Mouse (Mus musculus) R1 (cell line): ENCODE data around the gene Slc39a13.
A peak's percentile ranks its signal among the peaks of the same experiment; 100 is the strongest.
"Not testable (repeated sequence)": the region's sequence is repeated elsewhere in the genome, so short reads cannot be mapped to it uniquely, and the experiment has no call there.

Experiments
- DNase-seq: peaks from one replicate; pipeline ENCODE4 v3.0.0-alpha.2; 2018; ENCODE audit warnings: low read depth, low spot score

Gene Slc39a13

DNA sequence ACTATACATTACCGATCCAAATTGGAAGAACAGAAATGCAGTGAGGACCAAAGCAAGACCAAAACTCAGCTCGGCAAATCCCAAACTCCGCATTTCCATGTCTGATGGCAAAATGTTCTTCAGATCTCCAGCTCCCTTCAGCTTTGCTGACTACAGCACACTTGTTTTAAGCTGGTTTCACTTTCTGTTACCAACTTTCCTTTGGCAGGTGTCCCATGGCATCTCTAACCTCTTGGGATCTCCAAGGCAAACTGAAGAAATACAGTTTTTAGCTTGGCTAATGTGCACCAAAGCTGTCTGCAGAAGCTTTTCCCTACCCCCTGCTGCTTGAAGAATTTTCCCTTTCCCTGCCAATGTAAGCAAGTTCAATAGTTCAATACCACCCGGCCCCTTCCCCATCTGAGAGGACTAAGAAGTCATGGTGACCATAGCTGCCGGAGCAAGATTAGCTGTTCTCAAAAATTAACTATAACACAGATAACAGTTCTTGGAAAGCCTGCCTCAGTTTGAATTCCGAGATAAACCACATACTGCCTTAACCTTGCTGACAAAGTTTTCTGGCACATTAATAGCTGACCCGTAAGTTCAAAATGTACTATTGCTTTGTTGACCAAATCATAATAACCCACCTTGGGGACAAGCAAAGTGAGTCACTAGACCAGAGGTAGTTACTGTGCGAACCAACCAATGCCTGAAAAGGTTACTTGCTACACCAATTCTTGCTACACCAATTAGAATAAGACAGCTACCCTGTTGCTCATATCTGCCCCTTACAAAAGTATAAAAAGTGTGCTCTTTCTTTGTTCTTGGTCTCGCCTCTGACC, 42.6 kb downstream of the Slc39a13 start:
- no peak for DNase-seq

DNA sequence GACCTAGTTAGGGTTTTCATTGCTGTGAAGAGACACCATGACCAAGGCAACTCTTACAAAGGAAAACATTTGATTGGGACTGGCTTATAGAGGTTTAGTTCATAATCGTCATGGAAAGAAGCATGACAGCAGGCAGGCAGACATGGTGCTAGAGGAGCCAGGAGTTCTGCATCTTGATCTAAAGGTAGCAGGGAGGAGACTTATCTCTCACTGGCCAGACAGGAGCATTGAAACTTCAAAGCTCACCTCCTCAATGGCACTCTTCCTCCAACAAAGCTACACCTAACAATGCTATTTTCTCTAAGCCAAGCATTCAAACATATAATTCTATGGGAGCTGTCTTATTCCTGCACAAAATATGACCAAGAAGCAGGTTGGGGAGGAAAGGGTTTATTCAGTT, 43.7 kb downstream of the Slc39a13 start:
- no peak for DNase-seq

DNA sequence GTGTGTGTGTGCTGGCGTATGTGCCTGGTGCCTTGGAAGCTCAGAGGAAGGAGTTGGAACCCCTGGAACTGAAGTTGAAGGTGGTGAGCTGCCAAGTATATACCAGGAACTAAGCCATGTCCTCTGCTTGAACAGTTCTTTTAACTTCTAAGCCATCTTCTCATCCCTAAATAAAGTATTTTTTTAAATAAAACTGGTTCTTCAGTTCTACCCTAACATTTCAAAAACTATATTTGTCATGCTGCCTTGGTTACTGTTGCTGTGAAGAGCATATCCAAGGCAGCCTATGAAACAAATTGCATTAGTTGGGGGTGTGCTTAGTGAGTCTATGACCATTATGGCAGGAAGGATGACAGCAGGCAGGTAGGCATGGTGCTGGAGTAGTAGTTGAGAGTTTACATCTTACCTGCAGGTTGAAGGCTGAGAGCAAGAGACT, 45.1 kb downstream of the Slc39a13 start:
- no peak for DNase-seq

DNA sequence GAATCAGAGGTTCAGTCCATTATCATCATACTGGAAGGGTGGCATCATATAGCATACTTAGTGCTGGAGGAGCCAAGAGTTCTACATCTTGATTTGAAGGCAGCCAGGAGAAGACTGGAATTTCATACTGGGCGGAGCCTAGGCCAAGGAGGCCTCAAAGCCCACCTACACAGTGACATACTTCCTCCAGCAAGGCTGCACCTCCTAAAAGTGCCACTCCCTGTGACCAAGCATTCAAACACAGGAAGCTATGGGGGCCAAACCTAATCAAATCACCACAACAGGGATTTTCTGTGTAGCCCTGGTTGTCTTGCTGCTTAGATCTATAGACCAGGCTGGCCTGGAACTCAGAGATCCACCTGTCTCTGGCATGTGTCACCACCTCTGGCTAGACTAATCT, 46.3 kb downstream of the Slc39a13 start:
- peak; percentile 84 for DNase-seq

DNA sequence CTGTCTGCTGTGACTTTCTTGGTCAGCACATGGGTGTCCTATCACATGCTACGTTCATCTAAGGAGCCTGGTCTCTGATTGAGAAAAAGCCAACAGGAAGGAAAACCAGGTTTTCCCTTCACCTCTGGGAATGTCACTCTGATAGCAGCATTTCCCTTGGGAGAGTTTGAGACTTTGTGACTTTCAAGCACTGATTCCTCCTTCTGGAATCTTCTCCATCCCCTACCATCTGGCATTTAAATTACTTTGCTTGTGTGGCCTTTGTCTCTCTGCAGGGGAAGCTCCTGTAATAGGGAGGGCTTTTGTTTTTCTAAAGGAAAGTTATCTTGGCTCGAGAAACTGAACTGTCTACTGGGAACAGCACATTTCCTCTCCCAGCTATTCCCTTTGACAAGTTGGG, 47.1 kb downstream of the Slc39a13 start:
- peak; percentile 74 for DNase-seq

DNA sequence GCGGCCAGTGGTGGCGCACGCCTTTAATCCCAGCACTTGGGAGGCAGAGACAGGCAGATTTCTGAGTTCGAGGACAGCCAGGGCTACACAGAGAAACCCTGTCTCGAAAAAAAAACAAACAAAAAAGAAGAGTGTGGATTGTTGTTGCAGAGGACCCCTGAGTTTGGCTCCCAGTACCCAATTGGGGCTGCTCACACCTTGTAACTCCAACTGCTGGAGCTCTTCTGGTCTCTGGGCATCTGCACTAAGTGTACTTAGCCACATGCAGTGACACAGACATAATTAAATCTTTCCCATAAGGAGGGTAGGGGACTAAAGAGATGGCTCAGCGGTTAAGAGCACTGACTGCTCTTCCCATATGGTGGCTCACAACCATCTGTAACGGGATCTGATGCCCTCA, 48.0 kb downstream of the Slc39a13 start:
- DNase-seq: not testable (repeated sequence)

DNA sequence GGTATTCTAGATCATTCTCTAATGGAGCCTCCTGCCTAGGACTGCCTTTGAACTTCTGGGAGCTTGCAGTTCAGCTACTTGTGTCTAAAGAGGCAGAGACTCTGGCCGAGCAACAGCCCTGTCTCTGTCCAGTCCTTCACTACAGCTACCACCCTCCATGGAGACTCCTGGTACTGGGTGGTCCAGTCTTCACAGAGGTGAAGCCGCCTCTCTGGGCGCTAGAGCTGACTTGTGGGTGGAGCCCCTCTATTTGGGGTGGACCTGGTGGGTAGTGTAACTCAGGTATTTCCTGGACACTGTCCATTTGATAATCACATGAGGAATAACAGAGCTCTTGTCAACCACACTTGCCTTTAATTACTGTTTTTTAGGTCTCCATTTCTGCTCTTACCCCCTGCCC, 50.3 kb downstream of the Slc39a13 start:
- DNase-seq: no peak

DNA sequence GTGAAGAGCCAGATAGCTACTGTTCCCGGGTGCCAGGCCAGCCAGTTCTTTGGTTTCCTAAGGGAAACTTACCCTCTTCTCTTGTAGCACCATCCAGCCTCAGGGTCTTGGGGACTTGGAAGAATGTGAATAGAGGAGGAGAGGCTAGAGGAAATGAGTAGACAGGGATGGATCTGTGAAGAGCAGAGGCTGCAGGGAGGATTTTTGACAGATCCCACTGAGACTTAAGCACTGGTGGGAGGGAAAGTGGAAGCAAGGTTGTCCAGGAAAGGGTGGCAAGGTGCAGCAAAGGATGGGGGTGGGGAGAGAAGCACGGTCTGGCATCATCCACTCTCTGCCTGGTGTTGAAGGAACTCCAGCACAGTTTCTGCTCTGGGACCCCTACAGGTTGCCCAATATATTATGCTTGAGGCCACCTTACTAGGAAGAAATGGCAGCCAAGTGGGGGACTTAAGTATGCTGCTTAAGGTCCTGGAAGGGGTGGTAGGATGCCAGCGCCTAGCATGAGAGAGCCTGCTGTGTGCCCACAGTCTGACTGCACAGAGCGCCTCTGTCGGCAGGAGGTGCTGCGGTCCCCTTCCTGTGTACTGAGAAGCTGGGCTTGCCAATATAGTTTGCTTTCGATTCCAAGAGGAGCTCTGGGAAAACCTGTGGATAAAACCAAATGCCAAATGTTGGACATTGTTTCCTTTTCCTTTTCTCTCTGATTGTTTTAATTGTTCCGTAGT, 52.0 kb downstream of the Slc39a13 start:
- DNase-seq: peak; percentile 58

DNA sequence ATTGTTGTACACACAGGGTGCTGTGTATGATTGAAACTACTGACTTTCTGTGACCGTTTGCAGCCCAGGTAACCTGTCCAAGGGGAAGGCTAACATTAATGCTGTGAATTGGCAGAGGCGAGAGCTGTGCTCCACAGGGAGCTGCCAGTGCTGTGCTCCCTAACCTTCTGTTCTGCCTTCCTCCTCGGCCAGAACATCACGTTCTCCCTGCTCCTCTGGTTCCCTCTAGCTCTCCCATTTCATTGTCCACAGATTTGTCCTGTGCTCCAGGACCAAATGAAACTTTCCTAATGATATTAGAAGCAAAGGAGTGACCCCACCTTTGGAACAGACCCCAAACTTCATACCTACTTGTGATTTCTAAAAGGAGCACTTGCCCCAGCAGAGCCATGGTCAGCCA, 54.8 kb downstream of the Slc39a13 start:
- DNase-seq: no peak

DNA sequence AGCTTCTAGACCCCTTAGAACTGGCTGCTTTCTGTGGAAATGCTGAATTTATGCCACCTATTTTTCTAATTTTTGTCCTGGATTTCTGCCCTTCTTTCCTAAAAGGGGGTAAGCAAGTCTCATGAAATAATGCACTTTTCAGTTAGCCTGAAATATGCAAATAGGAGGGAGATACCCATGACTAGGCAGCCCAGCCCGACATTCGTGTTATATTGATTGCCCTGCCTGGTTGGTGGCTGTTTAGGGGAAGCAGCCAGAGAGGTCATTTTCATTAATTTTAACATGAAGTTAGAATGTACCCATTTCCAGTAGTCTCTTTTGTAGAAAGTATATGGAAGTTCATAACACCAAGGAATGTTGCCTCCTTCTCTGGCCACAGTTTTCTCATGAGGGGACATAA, 56.3 kb downstream of the Slc39a13 start:
- DNase-seq: no peak
